Mouse (Mus musculus): ENCODE measurements around the gene Hdac9. TPM values are rescaled to one million over a fixed set of nuclear protein-coding genes. Genes with fewer than 3 reads are reported as not detected.

Gene Hdac9
- total and polyA plus RNA-seq, 2 experiments from 2014 or later = 9.9 to 15.6 TPM

- H3K9ac ChIP-seq (replicated peaks; ENCODE audit: low read length, poor library complexity, severe bottlenecking) = no peak overlapping the region
Measured at GRCm38 (mm10) chr12:34826931-34827330, 90.0 kb downstream of the Hdac9 start.

GRCm38 (mm10) chr12:34820229-34820628 is 96.7 kb downstream of the Hdac9 start:
- DNase-seq (ENCODE audit: low spot score) (no peak), ATAC-seq (ENCODE audit: low FRiP score) (no peak)
- no peak for TF ChIP-seq CTCF (IDR thresholded peaks at IDR 0.05)
- no peak overlapping the region for H3K4me2 ChIP-seq (ENCODE audit: low read depth, low read length, poor library complexity, severe bottlenecking)
- H3K9ac ChIP-seq (replicated peaks; ENCODE audit: low read length, poor library complexity, severe bottlenecking) = no peak overlapping the region
- no peak overlapping the region for H3K4me3 ChIP-seq (ENCODE audit: low read depth, low read length)
- WGBS = 80% methylated on average over 6 of the region's 6 CpGs
- H3K4me1 ChIP-seq (ENCODE audit: insufficient read depth, low read length) = no peaks in the 10 kb centered on the region
- H3K27me3 ChIP-seq (ENCODE audit: insufficient read depth, low read length) = no peaks in the 10 kb centered on the region
- H3K27ac ChIP-seq (ENCODE audit: low read depth, low read length) = no peak overlapping the region
- H3K36me3 ChIP-seq (ENCODE audit: insufficient read depth, low read length) = no peaks in the 10 kb centered on the region
- no peaks in the 10 kb centered on the region for H3K9me3 ChIP-seq (ENCODE audit: low read length)

More at GRCm38 (mm10) chr12:34826931-34827330, 90.0 kb downstream of the Hdac9 start:
- DNase-seq (ENCODE audit: low spot score) = no peak
- no peak overlapping the region for H3K4me3 ChIP-seq (ENCODE audit: low read depth, low read length)
- H3K4me2 ChIP-seq (ENCODE audit: low read depth, low read length, poor library complexity, severe bottlenecking) = no peak overlapping the region
- no peak for ATAC-seq (ENCODE audit: low FRiP score)
- no peak for TF ChIP-seq CTCF (IDR thresholded peaks at IDR 0.05)
- no peaks in the 10 kb centered on the region for H3K36me3 ChIP-seq (ENCODE audit: insufficient read depth, low read length)
- H3K27ac ChIP-seq (ENCODE audit: low read depth, low read length) = no peak overlapping the region
- WGBS = 96% methylated on average over 4 of the region's 4 CpGs
- H3K27me3 ChIP-seq (ENCODE audit: insufficient read depth, low read length) = no peaks in the 10 kb centered on the region
- H3K4me1 ChIP-seq (ENCODE audit: insufficient read depth, low read length) = no peaks in the 10 kb centered on the region
- no peaks in the 10 kb centered on the region for H3K9me3 ChIP-seq (ENCODE audit: low read length)

- no peak overlapping the region for H3K4me2 ChIP-seq (ENCODE audit: low read depth, low read length, poor library complexity, severe bottlenecking)
- H3K9ac ChIP-seq (replicated peaks; ENCODE audit: low read length, poor library complexity, severe bottlenecking) = no peak overlapping the region
- H3K36me3 ChIP-seq (ENCODE audit: insufficient read depth, low read length) = no peaks in the 10 kb centered on the region
- H3K4me3 ChIP-seq (ENCODE audit: low read depth, low read length) = no peak overlapping the region
- H3K9me3 ChIP-seq (ENCODE audit: low read length) = no peaks in the 10 kb centered on the region
- no peaks in the 10 kb centered on the region for H3K27me3 ChIP-seq (ENCODE audit: insufficient read depth, low read length)
- H3K4me1 ChIP-seq (ENCODE audit: insufficient read depth, low read length) = no peaks in the 10 kb centered on the region
- H3K27ac ChIP-seq (ENCODE audit: low read depth, low read length) = no peak overlapping the region
- no peak for DNase-seq (ENCODE audit: low spot score)
- ATAC-seq (ENCODE audit: low FRiP score) = no peak
- no peak for TF ChIP-seq CTCF (IDR thresholded peaks at IDR 0.05)
- 60% methylated on average over 10 of the region's 10 CpGs for WGBS
Measured at GRCm38 (mm10) chr12:34811673-34812613, 105.0 kb downstream of the Hdac9 start.

GRCm38 (mm10) chr12:34810221-34810620 is 106.7 kb downstream of the Hdac9 start:
- Histone ChIP-seq H3K36me3 (ENCODE audit: insufficient read depth, low read length) (no peaks in the 10 kb centered on the region), H3K4me3 (ENCODE audit: low read depth, low read length) (no peak overlapping the region), H3K27ac (ENCODE audit: low read depth, low read length) (no peak overlapping the region), H3K27me3 (ENCODE audit: insufficient read depth, low read length) (no peaks in the 10 kb centered on the region), H3K9ac (replicated peaks; ENCODE audit: low read length, poor library complexity, severe bottlenecking) (no peak overlapping the region), H3K9me3 (ENCODE audit: low read length) (no peaks in the 10 kb centered on the region), H3K4me2 (ENCODE audit: low read depth, low read length, poor library complexity, severe bottlenecking) (no peak overlapping the region), H3K4me1 (ENCODE audit: insufficient read depth, low read length) (no peaks in the 10 kb centered on the region)
- ATAC-seq (ENCODE audit: low FRiP score) = no peak
- no peak for TF ChIP-seq CTCF (IDR thresholded peaks at IDR 0.05)
- 93% methylated on average over 2 of the region's 2 CpGs for WGBS
- DNase-seq (ENCODE audit: low spot score) = no peak

GRCm38 (mm10) chr12:34808180-34808579 is 108.7 kb downstream of the Hdac9 start:
- Histone ChIP-seq H3K9ac (replicated peaks; ENCODE audit: low read length, poor library complexity, severe bottlenecking) (no peak overlapping the region), H3K4me3 (ENCODE audit: low read depth, low read length) (no peak overlapping the region), H3K4me1 (ENCODE audit: insufficient read depth, low read length) (no peaks in the 10 kb centered on the region), H3K9me3 (ENCODE audit: low read length) (no peaks in the 10 kb centered on the region), H3K36me3 (ENCODE audit: insufficient read depth, low read length) (no peaks in the 10 kb centered on the region), H3K27me3 (ENCODE audit: insufficient read depth, low read length) (no peaks in the 10 kb centered on the region), H3K27ac (ENCODE audit: low read depth, low read length) (no peak overlapping the region), H3K4me2 (ENCODE audit: low read depth, low read length, poor library complexity, severe bottlenecking) (no peak overlapping the region)
- WGBS = 86% methylated on average over 1 of the region's 1 CpGs
- DNase-seq (ENCODE audit: low spot score) = no peak
- no peak for TF ChIP-seq CTCF (IDR thresholded peaks at IDR 0.05)
- no peak for ATAC-seq (ENCODE audit: low FRiP score)

GRCm38 (mm10) chr12:34806528-34806927 is 110.4 kb downstream of the Hdac9 start:
- H3K27me3 ChIP-seq (ENCODE audit: insufficient read depth, low read length) = no peaks in the 10 kb centered on the region
- no peak overlapping the region for H3K9ac ChIP-seq (replicated peaks; ENCODE audit: low read length, poor library complexity, severe bottlenecking)
- H3K9me3 ChIP-seq (ENCODE audit: low read length) = no peaks in the 10 kb centered on the region
- no peak for TF ChIP-seq CTCF (IDR thresholded peaks at IDR 0.05)
- H3K4me1 ChIP-seq (ENCODE audit: insufficient read depth, low read length) = no peaks in the 10 kb centered on the region
- H3K4me2 ChIP-seq (ENCODE audit: low read depth, low read length, poor library complexity, severe bottlenecking) = no peak overlapping the region
- H3K4me3 ChIP-seq (ENCODE audit: low read depth, low read length) = no peak overlapping the region
- no peak for DNase-seq (ENCODE audit: low spot score)
- no peaks in the 10 kb centered on the region for H3K36me3 ChIP-seq (ENCODE audit: insufficient read depth, low read length)
- no peak for ATAC-seq (ENCODE audit: low FRiP score)
- H3K27ac ChIP-seq (ENCODE audit: low read depth, low read length) = no peak overlapping the region

Measured in midbrain, postnatal 0 days (tissue).